Mouse (Mus musculus): ENCODE results near the gene Cops8. TPM values are rescaled to one million over a fixed set of nuclear protein-coding genes. Genes with fewer than 3 reads are reported as not detected.

Gene Cops8
- total and polyA plus RNA-seq, 3 experiments = 86.7 to 103 TPM; not detected in 1

GRCm38 (mm10) chr1:90592784-90593183 lies 10.0 kb upstream of the Cops8 start:
- Histone ChIP-seq H3K9ac (ENCODE audit: control insufficient read depth, low read depth, low read length, poor library complexity, severe bottlenecking) (no peak overlapping the region), H3K9me3 (replicated peaks; ENCODE audit: insufficient read depth, low read length) (no peaks in the 10 kb centered on the region), H3K36me3 (ENCODE audit: control insufficient read depth in 1 of 2, insufficient read depth in 2 of 2, low read length in 2 of 2) (no peaks in the 10 kb centered on the region), H3K4me1 (ENCODE audit: control insufficient read depth in 1 of 2, insufficient read depth in 2 of 2, low read length in 2 of 2) (no peaks in the 10 kb centered on the region), H3K27me3 (ENCODE audit: control insufficient read depth in 1 of 2, insufficient read depth in 2 of 2, low read length in 2 of 2) (no peaks in the 10 kb centered on the region), H3K79me2 (ENCODE audit: control insufficient read depth, insufficient read depth, low read length, poor library complexity) (no peaks in the 10 kb centered on the region), H3K4me3 (ENCODE audit: control insufficient read depth in 1 of 2, insufficient read depth in 1 of 2, low read depth in 2 of 2, low read length in 2 of 2) (no peak overlapping the region), H3K27ac (ENCODE audit: control insufficient read depth, low read depth, low read length) (no peak overlapping the region)
- TF ChIP-seq SIN3A (IDR thresholded peaks at IDR 0.05; ENCODE audit: low read length) (no peak), USF2 (IDR thresholded peaks at IDR 0.05; ENCODE audit: borderline replicate concordance in 1 of 2, insufficient read depth in 1 of 2, low read depth in 1 of 2, low read length in 2 of 2) (no peak), E2F4 (IDR thresholded peaks at IDR 0.05; ENCODE audit: borderline replicate concordance, low read depth, low read length) (no peak), MAZ (IDR thresholded peaks at IDR 0.05; ENCODE audit: low read depth, low read length) (no peak), CTCF (IDR thresholded peaks at IDR 0.05 in 2 of 3, conservative IDR thresholded peaks at IDR 0.05 in 1 of 3; ENCODE audit: control insufficient read depth in 1 of 3, insufficient read depth in 1 of 3, low read depth in 2 of 3, low read length in 3 of 3, poor library complexity in 1 of 3, severe bottlenecking in 1 of 3) (peak; percentile 81 to 94 (median 82)), SMC3 (IDR thresholded peaks at IDR 0.05; ENCODE audit: low read depth, low read length) (peak; percentile 61), ZC3H11A (IDR thresholded peaks at IDR 0.05; ENCODE audit: low read depth, low read length) (0 out of 2 replicates have a peak, but pooled peaks have one; percentile 25), TAL1 (IDR thresholded peaks at IDR 0.05; ENCODE audit: low read length) (no peak), RAD21 (IDR thresholded peaks at IDR 0.05; ENCODE audit: low read depth, low read length) (peak; percentile 74)
- peak; percentile 58 for DNase-seq (ENCODE audit: low read depth, low spot score)

GRCm38 (mm10) chr1:90599226-90599625 lies 3.6 kb upstream of the Cops8 start:
- Histone ChIP-seq H3K9me3 (replicated peaks; ENCODE audit: insufficient read depth, low read length) (no peaks in the 10 kb centered on the region), H3K4me3 (ENCODE audit: control insufficient read depth in 1 of 2, insufficient read depth in 1 of 2, low read depth in 2 of 2, low read length in 2 of 2) (no peak overlapping the region), H3K4me1 (ENCODE audit: control insufficient read depth in 1 of 2, insufficient read depth in 2 of 2, low read length in 2 of 2) (peaks cover 0 to 2% of the 10 kb centered on the region in 2 experiments; a peak in 2 of 4 replicates), H3K27me3 (ENCODE audit: control insufficient read depth in 1 of 2, insufficient read depth in 2 of 2, low read length in 2 of 2) (no peaks in the 10 kb centered on the region), H3K27ac (ENCODE audit: control insufficient read depth, low read depth, low read length) (no peak overlapping the region), H3K36me3 (ENCODE audit: control insufficient read depth in 1 of 2, insufficient read depth in 2 of 2, low read length in 2 of 2) (peaks cover 0 to 2% of the 10 kb centered on the region in 2 experiments; a peak in 1 of 4 replicates), H3K79me2 (ENCODE audit: control insufficient read depth, insufficient read depth, low read length, poor library complexity) (peaks cover 7% of the 10 kb centered on the region), H3K9ac (ENCODE audit: control insufficient read depth, low read depth, low read length, poor library complexity, severe bottlenecking) (no peak overlapping the region)
- no peak for DNase-seq (ENCODE audit: low read depth, low spot score)
- TF ChIP-seq UBTF (IDR thresholded peaks at IDR 0.05; ENCODE audit: borderline replicate concordance, insufficient read depth, low read depth, low read length) (no peak), TBP (IDR thresholded peaks at IDR 0.05; ENCODE audit: low read depth, low read length) (no peak), ELF1 (IDR thresholded peaks at IDR 0.05; ENCODE audit: low read depth, low read length) (no peak), POLR2A (IDR thresholded peaks at IDR 0.05; ENCODE audit: control insufficient read depth in 1 of 2, insufficient read depth in 1 of 2, low read depth in 1 of 2, low read length in 2 of 2, poor library complexity in 1 of 2) (no peak), MAFK (IDR thresholded peaks at IDR 0.05; ENCODE audit: borderline replicate concordance, low read depth, low read length) (no peak), GABPA (IDR thresholded peaks at IDR 0.05; ENCODE audit: low read depth, low read length) (no peak), ZKSCAN1 (IDR thresholded peaks at IDR 0.05; ENCODE audit: low read depth, low read length) (no peak), MYC (IDR thresholded peaks at IDR 0.05; ENCODE audit: low read depth, low read length) (no peak), GATA1 (IDR thresholded peaks at IDR 0.05; ENCODE audit: low read depth, low read length) (no peak), POLR2AphosphoS2 (IDR thresholded peaks at IDR 0.05; ENCODE audit: low read length) (no peak), HCFC1 (IDR thresholded peaks at IDR 0.05; ENCODE audit: low read depth, low read length) (no peak), TCF12 (IDR thresholded peaks at IDR 0.05; ENCODE audit: low read depth, low read length) (no peak), RAD21 (IDR thresholded peaks at IDR 0.05; ENCODE audit: low read depth, low read length) (no peak), ZNF384 (IDR thresholded peaks at IDR 0.05; ENCODE audit: low read depth, low read length) (no peak), MEF2A (IDR thresholded peaks at IDR 0.05; ENCODE audit: extremely low read depth, insufficient replicate concordance, low read depth, low read length, poor library complexity, severe bottlenecking) (no peak), CHD2 (IDR thresholded peaks at IDR 0.05; ENCODE audit: low read length) (no peak), USF1 (IDR thresholded peaks at IDR 0.05; ENCODE audit: low read depth, low read length) (no peak), NELFE (IDR thresholded peaks at IDR 0.05; ENCODE audit: low read depth, low read length) (no peak), JUND (IDR thresholded peaks at IDR 0.05; ENCODE audit: low read depth, low read length) (no peak), CHD1 (IDR thresholded peaks at IDR 0.05; ENCODE audit: low read depth, low read length) (no peak)

All from MEL (cell line).